ENCODE assay signal across 1 mouse cellular context in genomic region chr5:125378919-125379318, GRCm38 (mm10).
A peak's percentile ranks its signal among the peaks of the same experiment; 100 is the strongest.
TF ChIP-seq lines count a peak whose summit lies in the region.

No protein-coding gene starts in this region.

TF ChIP-seq in CH12.LX, 34 proteins besides CTCF, POLR2A, EP300 and RAD21:
- no peak for TF ChIP-seq CHD2 (IDR thresholded peaks at IDR 0.05; ENCODE audit: low read length)
- TF ChIP-seq SMC3 (IDR thresholded peaks at IDR 0.05; ENCODE audit: low read depth, low read length), result peak; percentile 27
